Mouse (Mus musculus): ENCODE measurements around the gene Kcnj8. TPM values are rescaled to one million over a fixed set of nuclear protein-coding genes. Genes with fewer than 3 reads are reported as not detected.

Gene Kcnj8
- polyA plus RNA-seq, 1 experiment = 5.1 TPM

- Histone ChIP-seq H3K27ac (ENCODE audit: insufficient read depth, low read length) (no peak overlapping the region), H3K4me3 (ENCODE audit: insufficient read depth, low read length) (no peak overlapping the region), H3K4me1 (ENCODE audit: control insufficient read depth, insufficient read depth, low read length) (no peaks in the 10 kb centered on the region)
- no peak for TF ChIP-seq CTCF (IDR thresholded peaks at IDR 0.05; ENCODE audit: extremely low read depth, insufficient read depth, low read length)
- TF ChIP-seq POLR2A (IDR thresholded peaks at IDR 0.05; ENCODE audit: extremely low read depth, insufficient read depth, low read length) = no peak
Observed at GRCm38 (mm10) chr6:142572876-142573275, 1.5 kb upstream of the Kcnj8 start.

GRCm38 (mm10) chr6:142571629-142572360 is 381 bp upstream of the Kcnj8 start:
- Histone ChIP-seq H3K4me3 (ENCODE audit: insufficient read depth, low read length) (peak overlapping the region; percentile 36; the same call in 1 of the 2 replicates), H3K4me1 (ENCODE audit: control insufficient read depth, insufficient read depth, low read length) (no peaks in the 10 kb centered on the region), H3K27ac (ENCODE audit: insufficient read depth, low read length) (no peak overlapping the region)
- no peak for TF ChIP-seq POLR2A (IDR thresholded peaks at IDR 0.05; ENCODE audit: extremely low read depth, insufficient read depth, low read length)
- TF ChIP-seq CTCF (IDR thresholded peaks at IDR 0.05; ENCODE audit: extremely low read depth, insufficient read depth, low read length) = no peak

- no peaks in the 10 kb centered on the region for H3K4me1 ChIP-seq (ENCODE audit: control insufficient read depth, insufficient read depth, low read length)
- TF ChIP-seq CTCF (IDR thresholded peaks at IDR 0.05; ENCODE audit: extremely low read depth, insufficient read depth, low read length) (no peak), POLR2A (IDR thresholded peaks at IDR 0.05; ENCODE audit: extremely low read depth, insufficient read depth, low read length) (no peak)
- no peak overlapping the region for H3K27ac ChIP-seq (ENCODE audit: insufficient read depth, low read length)
- H3K4me3 ChIP-seq (ENCODE audit: insufficient read depth, low read length) = no peak overlapping the region; the same call in 1 of the 2 replicates
Observed at GRCm38 (mm10) chr6:142570046-142570770, 1.2 kb downstream of the Kcnj8 start.

GRCm38 (mm10) chr6:142568713-142569357 is 2.6 kb downstream of the Kcnj8 start:
- Histone ChIP-seq H3K27ac (ENCODE audit: insufficient read depth, low read length) (no peak overlapping the region), H3K4me1 (ENCODE audit: control insufficient read depth, insufficient read depth, low read length) (no peaks in the 10 kb centered on the region)
- TF ChIP-seq POLR2A (IDR thresholded peaks at IDR 0.05; ENCODE audit: extremely low read depth, insufficient read depth, low read length) = no peak
- TF ChIP-seq CTCF (IDR thresholded peaks at IDR 0.05; ENCODE audit: extremely low read depth, insufficient read depth, low read length) = no peak

DNA sequence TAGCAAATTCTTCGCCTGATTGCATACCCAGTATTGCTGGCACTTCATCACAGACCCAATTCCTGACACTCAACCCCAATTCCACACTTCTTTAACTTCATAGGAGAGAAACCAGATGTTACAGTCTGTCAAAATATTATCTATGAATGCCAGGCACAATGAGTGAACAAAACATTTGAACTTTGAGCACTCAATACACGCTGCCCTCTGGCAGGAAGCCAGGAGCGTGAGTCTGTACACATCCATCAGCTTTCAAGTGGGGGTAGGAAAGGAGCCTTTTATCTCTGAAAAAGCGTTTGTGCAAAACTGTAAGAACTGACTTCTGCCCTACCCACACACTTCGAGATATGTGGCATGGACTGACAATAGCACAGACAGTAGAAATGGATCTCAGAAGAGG is 4.0 kb downstream of the Kcnj8 start:
- Histone ChIP-seq H3K4me1 (ENCODE audit: control insufficient read depth, insufficient read depth, low read length) (no peaks in the 10 kb centered on the region), H3K27ac (ENCODE audit: insufficient read depth, low read length) (no peak overlapping the region), H3K4me3 (ENCODE audit: insufficient read depth, low read length) (no peak overlapping the region)
- TF ChIP-seq POLR2A (IDR thresholded peaks at IDR 0.05; ENCODE audit: extremely low read depth, insufficient read depth, low read length) = no peak
- TF ChIP-seq CTCF (IDR thresholded peaks at IDR 0.05; ENCODE audit: extremely low read depth, insufficient read depth, low read length) = no peak

More at GRCm38 (mm10) chr6:142568713-142569357, 2.6 kb downstream of the Kcnj8 start:
- H3K4me3 ChIP-seq (ENCODE audit: insufficient read depth, low read length) = no peak overlapping the region

DNA sequence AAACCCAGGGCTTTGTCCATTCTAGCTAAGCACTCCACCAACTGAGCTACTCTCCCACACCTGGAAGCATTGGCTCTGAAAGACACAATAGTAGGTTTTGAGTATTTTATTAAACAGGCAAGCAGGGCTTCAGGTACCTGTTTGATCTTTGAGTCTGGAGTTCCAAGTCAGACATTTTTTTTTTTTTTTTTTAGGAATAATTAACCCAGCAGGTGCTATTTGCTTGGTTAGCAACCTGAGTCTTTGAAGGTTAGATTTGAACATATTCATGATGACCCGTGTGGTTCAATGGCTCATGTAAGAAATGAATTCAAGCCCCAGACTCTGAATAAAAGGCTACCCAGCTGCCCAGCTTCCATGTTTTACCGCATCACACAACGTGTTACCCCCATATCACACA is 6.7 kb downstream of the Kcnj8 start:
- H3K4me1 ChIP-seq (ENCODE audit: control insufficient read depth, insufficient read depth, low read length) = no peaks in the 10 kb centered on the region
- TF ChIP-seq POLR2A (IDR thresholded peaks at IDR 0.05; ENCODE audit: extremely low read depth, insufficient read depth, low read length) (no peak), CTCF (IDR thresholded peaks at IDR 0.05; ENCODE audit: extremely low read depth, insufficient read depth, low read length) (no peak)
- no peak overlapping the region for H3K27ac ChIP-seq (ENCODE audit: insufficient read depth, low read length)
- H3K4me3 ChIP-seq (ENCODE audit: insufficient read depth, low read length) = no peak overlapping the region

DNA sequence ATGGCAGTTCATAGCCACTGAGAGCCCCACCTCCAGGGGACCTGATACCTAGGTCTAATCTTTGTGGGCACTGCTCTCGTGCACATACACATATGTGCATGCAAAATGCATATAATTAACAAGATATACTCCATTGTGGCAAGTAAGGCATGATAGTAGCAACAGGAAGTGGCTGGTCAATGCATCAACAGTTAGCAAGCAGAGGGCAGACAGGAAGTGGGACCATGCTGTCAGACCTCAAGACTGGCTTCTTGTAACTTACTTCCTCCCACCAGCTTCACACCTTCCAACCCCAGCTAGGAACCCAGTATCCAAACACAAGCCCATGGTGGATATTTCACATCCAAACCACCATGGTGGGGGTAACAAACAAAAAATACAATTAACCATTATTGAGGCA is 10.3 kb downstream of the Kcnj8 start:
- TF ChIP-seq CTCF (IDR thresholded peaks at IDR 0.05; ENCODE audit: extremely low read depth, insufficient read depth, low read length) (no peak), POLR2A (IDR thresholded peaks at IDR 0.05; ENCODE audit: extremely low read depth, insufficient read depth, low read length) (no peak)
- Histone ChIP-seq H3K4me3 (ENCODE audit: insufficient read depth, low read length) (no peak overlapping the region), H3K4me1 (ENCODE audit: control insufficient read depth, insufficient read depth, low read length) (no peaks in the 10 kb centered on the region), H3K27ac (ENCODE audit: insufficient read depth, low read length) (no peak overlapping the region)

DNA sequence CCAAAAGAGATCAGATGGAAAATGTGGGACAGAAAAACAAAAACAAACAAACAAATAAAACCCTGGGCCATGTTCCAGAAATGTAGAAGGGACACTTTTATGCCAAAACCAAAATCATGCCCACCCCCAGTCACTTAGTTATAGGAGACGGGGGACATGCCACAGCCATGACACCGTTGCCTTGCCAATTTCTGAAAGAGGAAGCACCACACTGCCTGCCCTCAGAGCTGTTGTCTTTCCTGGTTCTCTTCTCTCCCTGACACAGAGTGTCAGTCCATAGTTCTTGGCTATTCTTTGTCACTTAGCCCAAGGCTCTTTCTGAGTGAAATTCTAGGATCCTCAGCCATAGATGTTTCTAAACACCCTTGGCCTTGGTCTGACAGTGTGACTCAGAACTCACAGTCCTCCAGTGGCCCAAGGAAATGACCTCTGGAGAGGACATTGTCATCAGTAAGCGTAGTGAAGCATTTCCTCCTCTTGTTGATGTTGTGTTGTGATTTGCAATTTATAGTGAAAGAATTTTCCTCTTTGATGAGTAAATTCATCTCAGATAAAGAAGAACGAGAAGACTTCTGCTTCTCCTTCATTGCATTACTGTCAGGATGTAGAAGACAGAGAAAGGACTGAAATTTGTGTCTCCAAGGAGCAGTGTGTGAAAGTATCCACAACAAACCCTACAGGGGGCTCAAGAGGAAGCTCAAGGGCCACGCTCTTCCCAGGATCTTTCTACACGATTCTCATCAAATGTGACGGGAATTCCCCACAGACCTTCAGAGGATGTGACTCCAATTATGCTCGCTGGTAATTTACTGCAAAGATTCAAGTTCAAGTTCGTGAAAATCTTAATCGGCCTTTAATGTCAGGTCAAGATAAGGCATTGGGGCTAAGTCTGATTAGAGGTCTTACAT is 12.4 kb downstream of the Kcnj8 start:
- H3K4me1 ChIP-seq (ENCODE audit: control insufficient read depth, insufficient read depth, low read length) = no peaks in the 10 kb centered on the region
- TF ChIP-seq POLR2A (IDR thresholded peaks at IDR 0.05; ENCODE audit: extremely low read depth, insufficient read depth, low read length) (no peak), CTCF (IDR thresholded peaks at IDR 0.05; ENCODE audit: extremely low read depth, insufficient read depth, low read length) (no peak)
- no peak overlapping the region for H3K4me3 ChIP-seq (ENCODE audit: insufficient read depth, low read length)
- H3K27ac ChIP-seq (ENCODE audit: insufficient read depth, low read length) = no peak overlapping the region

- Histone ChIP-seq H3K4me1 (ENCODE audit: control insufficient read depth, insufficient read depth, low read length) (no peaks in the 10 kb centered on the region), H3K27ac (ENCODE audit: insufficient read depth, low read length) (no peak overlapping the region), H3K4me3 (ENCODE audit: insufficient read depth, low read length) (no peak overlapping the region)
- TF ChIP-seq POLR2A (IDR thresholded peaks at IDR 0.05; ENCODE audit: extremely low read depth, insufficient read depth, low read length) (no peak), CTCF (IDR thresholded peaks at IDR 0.05; ENCODE audit: extremely low read depth, insufficient read depth, low read length) (peak; percentile 42)
Observed at GRCm38 (mm10) chr6:142558076-142558475, 13.3 kb downstream of the Kcnj8 start.

All from cortical plate, adult 2 months (tissue).